In the genomic region with DNA sequence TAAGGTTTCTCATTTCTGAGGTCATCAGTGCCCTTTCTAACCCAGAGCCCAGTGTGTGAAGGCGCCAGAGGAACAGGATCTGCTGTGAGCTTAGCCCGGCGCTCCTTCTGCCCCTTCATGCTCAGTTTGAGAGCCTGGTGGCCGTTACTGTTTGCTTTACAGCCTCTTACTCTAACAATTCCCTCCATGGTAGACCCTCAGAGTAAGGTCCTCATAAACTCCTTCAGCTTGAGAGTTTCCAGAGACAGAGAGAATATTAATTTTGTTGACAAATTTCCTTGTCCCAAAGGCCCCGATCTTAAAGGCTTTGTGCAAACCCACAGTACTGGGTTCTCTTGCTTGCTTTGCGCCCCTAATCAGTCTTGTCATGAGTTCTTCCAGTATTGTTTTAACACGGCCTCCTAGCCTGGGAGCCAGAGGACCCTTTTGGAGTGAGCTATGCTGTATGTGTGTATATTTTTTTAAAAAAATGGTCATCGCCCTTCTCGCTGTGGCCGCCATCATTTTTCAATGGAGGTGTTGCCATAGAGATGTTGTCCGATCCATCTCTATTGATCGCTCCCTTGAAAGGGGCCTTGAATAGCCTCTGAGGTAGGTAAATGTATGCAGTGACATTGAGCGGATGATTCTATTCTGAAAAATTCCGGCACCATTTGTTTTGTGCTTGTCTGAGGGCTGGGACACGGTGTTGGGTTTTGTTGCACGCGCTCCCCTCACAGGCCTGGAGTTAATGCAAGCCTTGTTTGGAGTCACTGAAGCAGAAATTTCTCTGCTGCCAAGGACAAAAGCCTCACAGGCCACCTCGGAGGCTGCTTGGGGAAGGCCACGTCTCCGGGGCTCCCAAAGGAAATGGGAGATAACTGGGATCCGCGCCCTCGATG, we compare ENCODE assay signal across 13 mouse cellular contexts.
A peak's percentile ranks its signal among the peaks of the same experiment; 100 is the strongest.
DNase-seq lines count a peak whose midpoint lies in the region; ATAC-seq lines count a peak whose summit lies in the region.
"Had no signal": no experiment of that assay in that cellular context is flagged by ENCODE, and none has a peak within 500 bp of the region (broad histone marks: within the 10 kb centered on the region; RNA-seq: fewer than 3 reads in every experiment).

No protein-coding gene starts in this region.

- peak overlapping the region; percentile 4; the same call in 1 of the 2 replicates for H3K27ac ChIP-seq in hindbrain, embryonic 11.5 days (ENCODE audit: low read depth, low read length)
- H3K27ac ChIP-seq in midbrain, embryonic 14.5 days (replicated peaks; ENCODE audit: low read depth, low read length), result no peak overlapping the region
- H3K27ac ChIP-seq: embryonic facial prominence, embryonic 13.5 days; gastrocnemius, adult 2 months; liver, embryonic 13.5 days had no signal

- WGBS in hindbrain, embryonic 11.5 days, result 34% methylated on average over 23 of the region's 23 CpGs
- 18% methylated on average over 23 of the region's 23 CpGs for WGBS in midbrain, embryonic 14.5 days

- no peaks in the 10 kb centered on the region for H3K9me3 ChIP-seq in hindbrain, embryonic 11.5 days (ENCODE audit: control insufficient read depth, low read length)
- H3K9me3 ChIP-seq in midbrain, embryonic 14.5 days (ENCODE audit: control insufficient read depth, low read length), result no peaks in the 10 kb centered on the region
- H3K9me3 ChIP-seq: embryonic facial prominence, embryonic 13.5 days; liver, embryonic 13.5 days had no signal

- no peak overlapping the region for H3K4me2 ChIP-seq in hindbrain, embryonic 11.5 days (replicated peaks; ENCODE audit: low read depth, low read length)
- peak overlapping the region; percentile 13; the same call in 1 of the 2 replicates for H3K4me2 ChIP-seq in midbrain, embryonic 14.5 days (ENCODE audit: low read length)
- H3K4me2 ChIP-seq: liver, embryonic 13.5 days had no signal

- H3K4me1 ChIP-seq in hindbrain, embryonic 11.5 days (replicated peaks; ENCODE audit: control insufficient read depth, insufficient read depth, low read length), result peaks cover 4% of the 10 kb centered on the region; the same call in 1 of the 2 replicates
- no peaks in the 10 kb centered on the region; the same call in 1 of the 2 replicates for H3K4me1 ChIP-seq in midbrain, embryonic 14.5 days (ENCODE audit: control insufficient read depth, insufficient read depth, low read length)
- H3K4me1 ChIP-seq: liver, embryonic 13.5 days had no signal

- DNase-seq in Muller cell, postnatal 12 days (ENCODE audit: inconsistent ontology term), result peak; percentile 87
- DNase-seq in embryo, embryonic 9.5 days (ENCODE audit: extremely low spot score), result peak; percentile 71
- DNase-seq in hindbrain, embryonic 11.5 days (ENCODE audit: low spot score), result peak; percentile 83
- peak; percentile 56 for DNase-seq in midbrain, embryonic 14.5 days
- no peak for DNase-seq in urinary bladder, postnatal 14 days (ENCODE audit: low spot score)
- DNase-seq in left cerebral cortex, adult 11 months (ENCODE audit: low spot score), result no peak
- no peak for DNase-seq in thymus, postnatal 14 days
- DNase-seq in urinary bladder, adult 18-20 months (ENCODE audit: low spot score in 2 of 2), result no peak
- DNase-seq: gastrocnemius, adult 2 months; liver, embryonic 13.5 days; right cerebral cortex, postnatal 14 days had no signal

- H3K27me3 ChIP-seq in hindbrain, embryonic 11.5 days (ENCODE audit: control insufficient read depth, insufficient read depth, low read length), result peaks cover 82% of the 10 kb centered on the region
- H3K27me3 ChIP-seq in midbrain, embryonic 14.5 days (ENCODE audit: control insufficient read depth, insufficient read depth, low read length), result peaks cover 82% of the 10 kb centered on the region

- ATAC-seq in hindbrain, embryonic 11.5 days (ENCODE audit: low FRiP score), result peak; percentile 93
- peak; percentile 48; the same call in 1 of the 2 replicates for ATAC-seq in midbrain, embryonic 14.5 days (ENCODE audit: low FRiP score, low TSS enrichment)
- ATAC-seq: activated CD4-positive, CD25-positive, alpha-beta regulatory T cell, adult 4 months had no signal

- H3K4me3 ChIP-seq in hindbrain, embryonic 11.5 days (ENCODE audit: low read depth, low read length), result no peak overlapping the region
- no peak overlapping the region for H3K4me3 ChIP-seq in midbrain, embryonic 14.5 days (replicated peaks; ENCODE audit: low read depth, low read length)
- H3K4me3 ChIP-seq: embryonic facial prominence, embryonic 13.5 days; gastrocnemius, adult 2 months; liver, embryonic 13.5 days had no signal

- no peaks in the 10 kb centered on the region for H3K36me3 ChIP-seq in hindbrain, embryonic 11.5 days (ENCODE audit: control insufficient read depth, insufficient read depth, low read length)
- H3K36me3 ChIP-seq in midbrain, embryonic 14.5 days (ENCODE audit: control insufficient read depth, insufficient read depth, low read length), result no peaks in the 10 kb centered on the region
- H3K36me3 ChIP-seq: embryonic facial prominence, embryonic 13.5 days; liver, embryonic 13.5 days had no signal

- no peak overlapping the region for H3K9ac ChIP-seq in hindbrain, embryonic 11.5 days (ENCODE audit: low read depth, low read length)
- no peak overlapping the region for H3K9ac ChIP-seq in midbrain, embryonic 14.5 days (replicated peaks; ENCODE audit: low read length)
- H3K9ac ChIP-seq: embryonic facial prominence, embryonic 13.5 days; liver, embryonic 13.5 days had no signal

Comparison
In these comparisons a context has a peak if more than half of its experiments do, and no peak if none do; other contexts are left out.
1. DNase-seq: peak in Muller cell, postnatal 12 days (single experiment), embryo, embryonic 9.5 days (single experiment), hindbrain, embryonic 11.5 days (single experiment) and midbrain, embryonic 14.5 days (single experiment); none in urinary bladder, postnatal 14 days (single experiment), left cerebral cortex, adult 11 months (single experiment), thymus, postnatal 14 days (single experiment) and urinary bladder, adult 18-20 months (0 of 2).